Mouse (Mus musculus) adrenal gland, postnatal 25 days (tissue): ENCODE results near the gene Mslnl. TPM values are rescaled to one million over a fixed set of nuclear protein-coding genes. Genes with fewer than 3 reads are reported as not detected.
"Not testable (repeated sequence)": the region's sequence is repeated elsewhere in the genome, so short reads cannot be mapped to it uniquely, and the experiment has no call there.

ENCODE experiments used
- DNase-seq: peaks from one replicate; pipeline ENCODE4 v3.0.0; 2021; ENCODE audit warnings: mixed read lengths
- long read RNA-seq: library from polyadenylated mRNA; stranded (forward); transcript quantifications from one replicate; pipeline ENCODE4 v2.0.0, GENCODE M21; 2021
- total RNA-seq: library from RNA; stranded (reverse); gene quantifications from 2 replicates; pipeline ENCODE4 v1.2.3, GENCODE M21; 2021

Mslnl gene
- not detected in 2 replicates for total RNA-seq
- long read RNA-seq = 0 reads

DNA sequence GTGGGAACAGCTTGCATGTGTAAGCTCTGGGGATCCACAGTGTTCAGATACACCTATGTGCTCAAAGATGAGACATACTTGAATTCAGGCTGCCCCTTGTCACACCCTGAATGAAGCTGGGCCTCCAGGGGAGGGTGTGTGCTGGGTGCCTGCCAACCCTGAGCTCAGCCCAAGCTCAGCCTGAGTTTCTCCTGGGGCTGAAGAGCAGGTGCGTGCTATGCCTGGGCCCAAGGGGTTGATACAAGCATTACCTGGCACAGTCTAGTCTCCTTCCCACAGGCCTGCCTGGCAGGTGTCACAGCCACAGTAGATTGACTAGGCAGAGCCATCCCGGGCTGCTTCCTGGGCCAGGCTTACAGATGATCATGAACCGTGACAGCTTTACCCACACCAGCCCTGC, at the start of gene Mslnl:
Gene Mslnl, plus strand, starts transcription at position 298 of the 400 bp plus-strand sequence.
- no peak for DNase-seq

DNA sequence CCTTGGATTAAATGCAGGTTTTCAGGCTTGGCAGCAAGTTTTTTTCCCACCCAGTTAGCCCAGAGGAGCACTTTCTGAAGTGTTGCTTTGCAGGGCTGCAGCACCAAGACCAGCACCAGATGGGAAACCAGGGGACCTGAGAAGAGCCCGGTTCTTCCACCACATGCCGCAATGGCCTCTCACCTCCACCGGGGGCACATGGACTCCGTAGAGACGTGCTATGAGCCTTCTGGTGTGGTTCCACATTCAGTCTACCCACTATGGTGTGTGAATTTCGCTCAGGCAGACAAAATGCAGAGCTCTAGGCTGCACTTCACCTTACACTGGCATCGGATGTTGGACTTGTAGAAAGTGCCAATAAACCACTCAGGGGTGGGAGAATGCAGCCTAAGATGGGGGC, 49.5 kb upstream of the Mslnl start:
- DNase-seq = no peak

DNA sequence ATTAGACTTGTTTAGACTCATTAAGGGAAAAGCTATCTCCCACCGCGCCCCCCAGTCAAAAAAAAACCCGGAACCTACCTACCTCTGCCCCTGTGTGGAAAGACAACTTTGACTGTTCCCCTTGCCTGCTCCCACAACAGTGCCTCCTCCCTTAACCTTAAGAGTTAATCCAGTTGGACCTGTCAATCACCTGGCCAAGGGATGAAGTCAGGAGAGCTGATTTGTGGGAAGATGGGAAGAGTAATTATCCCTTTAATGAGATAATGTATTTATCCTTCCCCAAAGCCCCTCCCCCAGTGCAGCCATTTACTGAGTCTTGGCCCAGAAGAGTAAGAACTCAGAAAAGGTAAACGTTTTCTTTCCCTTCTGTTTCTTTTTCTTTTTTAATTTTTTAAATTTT, 46.9 kb upstream of the Mslnl start:
- no peak for DNase-seq

DNA sequence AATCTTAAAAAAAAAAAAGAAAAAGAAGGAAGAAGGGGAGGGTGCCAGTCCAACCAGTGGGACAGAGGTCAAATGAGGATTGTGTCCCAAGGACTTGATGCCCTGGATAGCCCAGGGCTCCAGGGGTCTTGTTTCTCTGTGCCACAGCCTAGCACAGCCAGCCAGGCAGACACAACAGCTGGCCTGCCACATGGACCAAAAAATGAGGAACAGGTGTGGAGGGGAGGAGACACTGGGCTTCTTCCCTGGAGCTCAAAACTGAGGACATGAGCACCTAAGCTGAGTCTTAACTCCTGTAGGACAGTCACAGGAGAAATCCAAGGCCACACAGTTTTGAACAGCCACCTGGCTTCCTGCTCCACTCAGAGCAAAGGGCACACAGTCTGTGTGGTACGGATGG, 39.6 kb upstream of the Mslnl start:
- no peak for DNase-seq

DNA sequence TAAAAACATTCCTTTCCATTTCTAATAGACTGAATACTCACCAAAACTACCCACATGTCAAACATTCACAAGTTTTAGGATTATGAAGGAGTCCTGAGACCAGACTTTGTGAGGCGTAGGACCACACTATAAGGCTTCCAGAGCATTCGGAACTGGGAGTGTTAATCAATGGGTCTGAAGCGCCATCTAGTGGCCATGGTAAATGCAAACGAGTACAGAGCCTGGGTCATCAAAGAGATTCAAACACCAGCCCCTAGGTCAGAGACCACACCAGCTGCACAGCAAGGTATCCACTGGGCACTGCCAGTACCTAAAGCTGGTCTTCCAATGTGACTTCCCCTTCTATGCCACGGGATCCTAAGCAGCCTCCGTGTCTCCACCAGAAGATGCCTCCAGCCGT, 37.4 kb upstream of the Mslnl start:
- DNase-seq = peak; percentile 63

DNA sequence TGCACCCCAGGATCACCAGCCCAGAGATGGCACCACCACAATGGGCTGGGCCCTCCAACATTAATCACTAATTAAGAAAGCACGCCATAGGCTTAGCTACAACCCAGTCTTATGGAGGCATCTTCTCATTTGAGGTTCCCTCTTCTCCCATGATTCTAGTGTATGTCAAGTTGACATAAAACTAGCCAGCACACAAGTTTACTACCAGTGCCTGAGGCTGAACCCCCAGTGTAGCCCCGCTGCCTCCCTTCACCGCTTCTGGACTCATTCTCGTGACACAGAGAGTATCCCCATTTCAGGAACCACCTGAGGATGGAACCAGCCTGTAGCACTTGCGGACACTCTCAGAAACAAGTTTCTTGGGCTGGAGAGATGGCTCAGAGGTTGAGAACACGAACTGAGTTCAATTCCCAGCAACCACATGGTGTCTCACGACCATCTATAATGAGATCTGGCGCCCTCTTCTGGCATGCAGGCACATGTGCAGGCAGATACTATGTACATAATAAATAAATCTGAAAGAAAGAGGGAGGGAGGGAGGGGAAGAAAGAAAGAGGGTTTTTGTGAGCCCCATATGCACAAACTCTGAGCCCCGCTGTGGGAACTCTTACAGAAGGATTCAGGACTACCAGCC, 34.9 kb upstream of the Mslnl start:
- DNase-seq = no peak

DNA sequence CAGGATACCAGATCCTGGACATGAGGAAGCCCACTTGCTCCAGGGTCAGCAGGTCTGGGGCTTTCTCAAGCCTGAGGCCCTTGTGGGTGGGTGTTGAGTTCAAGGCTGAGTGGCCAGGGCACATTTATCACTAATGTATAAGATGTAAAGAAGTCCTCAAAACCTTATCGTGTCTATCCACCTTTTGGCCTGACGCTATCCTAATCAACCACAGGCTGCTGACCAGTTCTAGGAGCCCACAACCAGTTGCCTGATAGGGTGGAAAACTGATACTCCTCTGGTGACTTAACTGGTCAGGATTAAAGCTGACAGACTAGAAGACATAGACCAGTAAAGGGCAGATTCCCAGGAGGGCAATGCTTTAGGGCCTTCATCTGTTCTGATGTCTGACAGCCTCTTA, 25.8 kb upstream of the Mslnl start:
- no peak for DNase-seq

DNA sequence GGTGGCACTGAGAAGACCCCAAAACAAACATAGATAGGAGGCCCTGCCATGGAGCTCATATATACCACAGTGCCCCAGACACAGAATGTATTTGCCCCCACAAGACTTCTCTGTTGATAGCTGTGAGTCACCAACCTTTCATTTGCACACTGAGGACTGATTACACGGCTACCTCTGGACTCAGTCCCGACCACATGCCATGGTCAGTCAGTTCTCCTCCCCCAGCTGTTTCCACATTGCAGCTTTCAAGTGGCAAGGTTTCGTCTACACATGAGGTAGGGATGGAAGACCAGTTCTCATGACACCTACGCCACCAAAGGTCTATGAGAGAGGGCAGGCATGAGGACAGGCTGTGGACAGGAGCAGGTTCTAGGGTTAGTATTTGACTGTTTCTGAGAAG, 24.7 kb upstream of the Mslnl start:
- no peak for DNase-seq

DNA sequence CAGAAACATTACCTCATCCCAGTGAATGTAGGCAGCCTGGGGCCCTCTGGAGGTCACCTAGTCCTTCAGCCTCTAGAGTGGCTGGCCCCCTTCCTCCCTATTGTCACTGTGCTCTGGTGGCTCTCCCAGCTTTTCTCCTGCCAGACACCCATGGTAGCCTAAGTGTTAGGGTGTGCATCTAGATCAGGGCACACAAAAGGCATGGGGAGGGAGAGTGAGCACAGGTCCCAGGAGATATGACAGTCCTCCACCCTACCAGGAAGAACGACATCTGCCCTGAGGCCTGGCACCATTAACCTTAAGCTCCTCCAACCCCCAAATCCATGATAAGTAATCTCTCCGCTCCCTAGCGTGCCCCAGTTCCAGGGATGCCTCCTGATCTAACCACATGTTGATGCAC, 20.2 kb upstream of the Mslnl start:
- no peak for DNase-seq

DNA sequence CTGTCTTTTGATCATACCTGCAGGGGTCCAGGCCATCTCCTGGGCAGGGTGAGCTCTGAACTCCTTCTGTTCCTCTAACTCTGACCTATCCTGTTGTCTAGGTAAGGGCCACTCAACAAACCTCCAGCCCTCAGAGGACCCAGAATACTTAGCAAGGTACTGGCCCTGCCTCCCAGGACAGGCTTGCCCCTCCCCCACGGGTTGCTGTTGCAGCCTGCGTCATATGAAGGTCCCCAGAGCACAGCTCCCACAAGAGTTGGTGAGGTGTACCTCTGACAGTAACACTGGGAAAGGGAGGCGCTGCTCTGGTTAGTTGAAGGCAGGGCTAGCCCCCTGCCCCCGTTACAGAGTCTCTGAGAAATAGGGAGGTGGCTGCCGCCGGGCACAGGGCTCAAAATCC, 19.7 kb upstream of the Mslnl start:
- no peak for DNase-seq

DNA sequence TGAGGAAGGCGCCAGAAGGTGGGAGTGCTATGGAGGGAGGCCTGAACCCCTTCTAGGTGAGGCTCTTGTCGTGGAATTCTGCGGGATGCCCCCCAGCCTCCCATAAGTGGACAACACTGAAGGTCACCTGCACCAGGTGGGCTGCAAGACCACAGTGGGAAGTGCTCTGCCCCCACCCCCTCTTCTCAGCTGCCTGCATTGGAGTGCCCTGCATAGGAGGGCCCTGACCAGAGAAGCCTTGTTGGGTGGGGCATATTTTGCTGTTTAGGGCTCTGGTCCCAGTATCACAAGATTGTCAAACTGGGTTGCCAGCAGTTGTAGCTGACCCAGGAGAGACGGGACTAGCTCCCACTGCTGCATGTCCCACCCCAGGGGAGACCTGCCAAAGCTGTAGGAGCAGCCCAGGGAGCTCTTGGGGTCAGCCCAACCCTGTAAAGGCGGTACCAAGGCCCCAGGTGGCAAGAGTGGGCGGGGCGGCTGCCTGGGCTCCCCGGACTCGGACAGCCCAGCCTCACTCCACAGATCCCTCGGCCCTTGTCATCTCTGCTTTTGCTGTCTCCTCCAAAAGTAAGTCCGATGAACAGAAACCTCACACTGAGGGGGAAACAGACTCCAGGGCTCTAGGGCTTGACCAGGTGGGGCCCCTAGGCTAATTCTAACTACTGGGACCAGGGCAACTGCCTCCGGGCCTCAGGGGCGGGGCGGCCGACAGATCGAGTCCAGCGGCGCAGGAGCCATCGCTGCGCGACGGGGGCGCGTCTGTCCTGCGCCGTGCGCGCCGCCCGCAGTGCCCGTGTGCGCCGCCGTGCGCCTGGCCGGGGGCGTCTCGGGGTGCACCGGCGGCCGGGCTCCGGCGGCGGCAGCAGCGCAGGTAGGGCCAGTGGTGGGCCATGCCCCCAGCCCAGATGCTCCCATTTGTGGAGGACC, 18.9 kb upstream of the Mslnl start, which contains the start of gene Gng13:
Gene Gng13, plus strand, starts transcription at position 461 of the 927 bp plus-strand sequence.
- no peak for DNase-seq

DNA sequence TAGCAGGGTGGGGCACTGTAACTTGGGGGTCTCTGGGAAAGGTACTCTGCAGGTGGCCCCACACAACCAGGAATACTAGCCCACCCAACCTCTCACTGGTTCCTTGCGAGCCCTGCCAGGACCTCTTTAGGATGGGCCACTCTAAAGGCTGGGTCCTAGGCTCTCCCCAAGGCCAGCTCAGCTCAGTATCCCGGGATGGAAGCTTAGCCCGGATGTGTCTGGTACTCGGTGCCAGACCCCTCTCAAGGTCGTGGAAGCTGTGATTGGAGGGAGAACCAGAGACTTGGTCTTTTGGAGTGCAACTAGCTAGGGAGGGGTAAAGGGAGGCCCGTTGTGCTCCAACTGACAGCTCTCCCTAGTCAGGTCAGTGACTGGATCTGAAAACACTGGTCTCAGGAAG, 18.2 kb upstream of the Mslnl start:
- no peak for DNase-seq

DNA sequence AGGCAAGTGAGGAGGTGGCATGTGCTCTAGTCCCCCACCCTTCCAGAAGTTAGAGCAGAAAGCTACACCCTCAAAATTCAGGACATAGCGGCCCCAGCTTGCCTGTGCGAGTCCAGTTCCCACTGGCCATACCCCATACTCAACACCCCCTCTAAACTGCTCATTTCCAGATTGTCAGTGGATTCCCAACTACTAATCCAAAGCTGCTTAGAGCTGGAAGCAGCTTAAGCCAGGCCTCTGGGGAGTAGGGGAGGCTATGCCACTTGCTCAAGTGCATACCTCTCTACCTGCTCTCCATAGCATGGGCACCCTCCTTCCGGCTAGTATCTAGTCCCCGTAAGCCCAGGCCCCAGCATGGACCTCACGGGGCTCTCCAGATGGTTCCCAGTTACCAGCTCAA, 14.4 kb upstream of the Mslnl start:
- DNase-seq = no peak

DNA sequence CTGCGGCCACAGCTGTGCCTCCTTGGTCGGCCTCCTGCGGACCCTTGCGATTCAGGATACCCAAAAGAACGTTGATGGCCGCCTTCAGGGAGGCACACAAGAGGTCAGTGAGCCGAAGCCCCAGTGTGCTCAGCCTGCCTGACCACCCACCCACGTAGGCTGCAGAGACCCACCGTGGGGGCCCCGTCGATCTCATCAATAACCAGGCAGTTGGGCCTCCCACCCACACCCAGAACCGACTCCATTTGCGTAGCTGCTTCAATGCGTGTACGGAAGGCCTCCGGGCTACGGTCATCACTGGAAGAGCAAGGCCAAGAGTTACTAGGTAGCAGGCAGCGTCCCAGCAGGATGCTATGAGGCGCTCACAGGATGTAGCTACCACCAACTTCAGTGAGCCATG, 12.4 kb upstream of the Mslnl start:
- no peak for DNase-seq

DNA sequence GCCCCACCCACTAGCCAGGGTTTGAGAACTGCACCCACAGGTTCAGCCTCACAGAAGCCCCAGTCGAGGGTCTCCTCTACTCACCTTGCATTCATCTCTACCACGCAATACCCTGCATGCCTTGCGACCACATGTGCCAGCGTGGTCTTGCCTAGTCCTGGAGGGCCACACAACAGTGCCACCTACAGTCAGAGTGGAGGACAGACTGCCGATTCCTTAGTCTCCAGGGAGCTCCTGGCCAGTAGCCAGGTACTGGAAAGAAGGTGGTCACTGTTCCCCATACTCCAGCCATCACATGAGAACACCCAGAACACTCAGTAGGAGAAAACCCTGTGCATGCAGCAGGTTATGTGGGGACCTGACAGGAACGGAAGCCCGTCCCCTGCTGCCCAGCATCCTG, 11.9 kb upstream of the Mslnl start:
- no peak for DNase-seq

DNA sequence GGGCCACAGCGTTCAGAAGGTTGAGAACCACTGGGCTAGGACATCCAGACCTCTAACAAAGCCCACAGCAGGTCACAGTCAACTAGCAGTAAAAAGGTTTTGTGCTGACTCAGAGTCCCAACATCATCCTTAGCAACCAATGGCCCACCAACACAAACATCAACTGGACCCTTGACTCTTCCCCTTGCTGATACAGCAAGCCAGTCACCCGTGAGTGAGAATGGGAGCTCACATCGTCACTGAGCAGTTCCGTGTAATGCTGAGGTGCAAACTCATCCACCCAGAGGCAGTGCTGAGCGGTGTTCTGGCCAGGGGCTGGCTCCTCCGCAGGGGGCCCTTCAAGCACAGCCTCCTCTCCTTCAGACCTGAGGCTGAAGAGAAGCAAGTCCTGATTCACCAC, 10.6 kb upstream of the Mslnl start:
- DNase-seq = no peak

DNA sequence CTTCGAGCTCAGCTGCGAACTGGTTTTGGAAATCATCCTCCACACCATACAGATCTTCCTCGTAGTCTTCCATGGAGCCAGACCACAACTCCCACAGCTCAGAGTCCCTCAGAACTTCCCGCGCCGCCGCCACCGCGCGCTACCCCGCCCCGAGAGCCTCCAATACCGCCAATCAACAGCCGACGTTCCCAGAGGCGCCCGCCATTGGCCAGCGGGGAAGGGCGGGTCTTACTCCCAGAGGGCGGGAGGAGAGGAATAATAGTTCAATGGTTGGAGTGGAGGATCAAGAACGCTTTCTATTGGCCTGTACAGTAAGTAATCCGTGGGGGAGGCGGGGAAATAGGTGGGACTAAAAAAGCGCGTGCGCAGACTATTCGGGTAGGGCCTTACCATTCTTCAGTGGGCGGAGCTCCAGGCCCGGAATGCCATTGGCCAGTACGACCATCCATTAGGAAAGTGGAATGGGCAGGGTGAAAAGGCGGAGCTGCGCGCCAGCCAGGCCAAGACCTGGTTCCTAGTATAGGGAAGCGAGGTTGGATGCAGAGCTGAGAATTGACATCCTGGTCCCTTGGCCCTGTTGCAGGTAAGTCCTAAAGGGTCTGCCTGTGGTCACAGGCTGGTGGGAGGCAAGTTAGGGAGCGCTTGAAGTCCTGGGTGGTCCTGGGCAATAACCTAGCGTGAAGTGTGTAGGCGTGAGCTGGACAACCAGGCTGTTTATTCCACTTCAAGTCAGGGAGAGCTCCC, 8.4 kb upstream of the Mslnl start, which contains the start of the genes Chtf18 and Rpusd1:
Gene Chtf18, minus strand, starts transcription at position 155 of the 744 bp plus-strand sequence.
Gene Rpusd1, plus strand, starts transcription at position 406 of the 744 bp plus-strand sequence.
- DNase-seq = peak; percentile 98

DNA sequence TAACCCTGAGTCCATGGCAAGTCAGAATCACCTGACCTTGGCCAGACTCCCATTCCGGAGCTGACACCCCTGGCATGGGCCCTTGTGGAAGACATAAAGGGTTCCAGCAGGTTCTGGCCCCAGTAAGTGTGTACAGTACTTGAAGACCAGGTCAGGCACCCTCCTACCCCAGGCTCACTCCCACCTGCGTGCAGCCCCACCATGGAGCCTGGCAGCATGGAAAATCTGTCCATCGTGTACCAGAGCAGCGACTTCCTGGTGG, 7.9 kb upstream of the Mslnl start:
- no peak for DNase-seq

DNA sequence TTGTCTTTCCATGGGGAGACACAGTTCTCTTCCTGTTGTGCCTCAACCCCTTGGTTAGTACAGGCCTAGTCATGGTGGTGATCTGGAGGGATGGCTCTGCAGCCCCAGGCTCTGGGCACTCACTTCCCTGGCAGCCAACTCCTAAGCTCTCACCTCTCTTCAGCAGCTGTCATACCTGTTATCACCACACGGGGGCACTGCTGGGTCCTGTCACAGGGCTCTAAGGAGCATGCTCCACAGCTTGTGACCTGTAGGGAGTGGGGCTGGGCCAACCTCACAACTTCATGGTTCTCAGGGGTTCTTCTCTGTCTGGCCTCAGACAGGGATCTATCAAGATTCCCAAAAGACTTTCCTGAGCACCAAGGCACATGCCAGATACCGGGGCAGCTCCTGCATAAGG, 3.8 kb upstream of the Mslnl start:
- DNase-seq = peak; percentile 85

DNA sequence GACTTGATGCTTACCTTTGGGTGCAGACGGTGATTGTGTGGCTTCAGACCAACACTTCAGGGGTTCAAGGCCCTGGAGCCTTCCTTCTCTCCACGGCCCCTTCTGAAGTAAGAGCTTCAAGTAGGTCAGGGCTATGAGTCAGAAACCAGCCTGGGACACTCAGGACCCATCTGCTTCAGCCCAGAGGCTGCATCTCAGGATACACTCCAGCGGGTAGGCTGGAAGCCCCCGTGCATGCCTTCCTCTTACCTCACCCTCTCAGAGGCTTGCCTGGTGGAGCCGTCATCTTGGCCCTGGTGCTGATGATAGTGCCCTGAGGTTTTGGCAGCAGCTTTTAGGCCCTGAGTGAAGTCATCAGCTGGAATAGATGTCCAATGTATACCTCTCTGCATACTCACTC, 596 bp upstream of the Mslnl start:
- DNase-seq = no peak

DNA sequence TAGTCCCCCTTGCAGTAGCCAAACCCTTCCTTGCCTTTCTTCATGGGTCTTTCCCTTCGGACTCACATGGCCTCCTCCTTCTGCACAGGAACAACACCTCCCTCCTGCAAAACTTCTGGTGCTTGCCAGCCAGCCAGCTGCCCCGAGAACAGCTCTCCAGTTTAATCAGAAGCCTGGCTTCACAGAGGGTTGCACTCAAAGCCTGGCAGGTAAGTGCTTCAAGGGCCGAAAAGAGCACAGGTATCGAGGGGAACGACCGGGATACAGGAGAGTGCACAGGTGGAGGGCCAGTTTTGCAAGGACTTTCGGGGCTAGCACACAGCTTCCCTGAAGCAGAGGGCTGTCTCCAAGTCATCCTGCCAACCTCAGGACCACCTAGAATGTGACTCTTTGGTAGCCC, 3.0 kb downstream of the Mslnl start:
- DNase-seq = no peak

DNA sequence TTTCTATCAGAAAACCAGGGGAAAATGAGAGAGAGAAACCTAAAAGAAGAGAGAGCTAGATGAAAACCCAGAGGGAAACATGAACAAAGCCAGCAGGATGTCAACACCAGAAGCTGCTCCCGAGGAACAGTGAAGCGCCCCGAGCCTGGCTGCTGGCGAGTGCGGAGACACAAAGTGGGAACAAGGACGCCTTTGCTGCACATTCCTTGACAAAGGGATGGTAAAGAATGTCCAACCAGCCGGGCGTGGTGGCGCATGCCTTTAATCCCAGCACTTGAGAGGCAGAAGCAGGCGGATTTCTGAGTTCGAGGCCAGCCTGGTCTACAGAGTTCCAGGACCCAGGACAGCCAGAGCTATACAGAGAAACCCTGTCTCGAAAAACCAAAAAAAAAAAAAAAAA, 5.6 kb downstream of the Mslnl start:
- DNase-seq = not testable (repeated sequence)

DNA sequence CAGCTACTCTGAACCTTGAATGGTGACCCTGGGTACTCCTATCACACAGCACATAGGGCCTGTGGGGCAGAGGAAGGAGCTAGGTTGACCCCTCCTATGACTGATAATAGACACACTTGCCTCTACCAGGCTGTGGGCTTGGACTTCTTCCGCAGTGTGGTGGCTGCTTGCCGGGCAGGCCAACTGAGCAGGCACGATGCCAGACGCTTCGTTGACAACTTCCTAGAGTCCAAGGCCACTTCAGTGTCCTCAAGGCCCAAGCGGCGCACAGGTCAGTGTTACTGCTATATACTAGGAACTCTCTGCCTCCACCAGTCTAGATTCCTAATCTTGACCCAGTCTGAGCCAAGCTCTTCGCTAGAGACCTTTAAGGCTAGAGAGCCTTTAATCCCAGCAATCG, 8.0 kb downstream of the Mslnl start:
- peak; percentile 75 for DNase-seq
